Comparison of ENCODE assay signal across 8 mouse cellular contexts in genomic region chr11:72041768-72042607, GRCm38 (mm10). TPM values are rescaled to one million over a fixed set of nuclear protein-coding genes. Genes with fewer than 3 reads are reported as not detected.
DNase-seq lines count a peak whose midpoint lies in the region; ATAC-seq lines count a peak whose summit lies in the region.

TSS of gene Pimreg (plus strand) at chr11:72042032.

- H3K9ac ChIP-seq in embryonic facial prominence, embryonic 14.5 days (ENCODE audit: low read depth, low read length): peak within 1 kb of the TSS; percentile 70
- H3K9ac ChIP-seq in heart, embryonic 11.5 days (ENCODE audit: low read depth, low read length): peak within 1 kb of the TSS; percentile 76
- peak within 1 kb of the TSS; percentile 69 for H3K9ac ChIP-seq in kidney, embryonic 16.5 days (replicated peaks; ENCODE audit: low read length)
- H3K9ac ChIP-seq in liver, embryonic 13.5 days: peak within 1 kb of the TSS; percentile 62
- peak within 1 kb of the TSS; percentile 33; the same call in 1 of the 2 replicates for H3K9ac ChIP-seq in stomach, embryonic 15.5 days

- H3K36me3 ChIP-seq in embryonic facial prominence, embryonic 14.5 days (ENCODE audit: control insufficient read depth, insufficient read depth, low read length): peaks cover 19% of the 10 kb centered on the region; the same call in 1 of the 2 replicates
- peaks cover 5% of the 10 kb centered on the region for H3K36me3 ChIP-seq in heart, embryonic 11.5 days (ENCODE audit: control insufficient read depth, insufficient read depth, low read length)
- peaks cover 20% of the 10 kb centered on the region for H3K36me3 ChIP-seq in kidney, embryonic 16.5 days (ENCODE audit: insufficient read depth, low read length)
- H3K36me3 ChIP-seq in liver, embryonic 13.5 days: 0 out of 2 replicates have a peak, but pooled peaks cover 20% of the 10 kb centered on the region
- peaks cover 10% of the 10 kb centered on the region; the same call in 1 of the 2 replicates for H3K36me3 ChIP-seq in stomach, embryonic 15.5 days

- peak within 1 kb of the TSS; percentile 95 for H3K4me2 ChIP-seq in embryonic facial prominence, embryonic 14.5 days (ENCODE audit: low read depth, low read length)
- peak within 1 kb of the TSS; percentile 89 for H3K4me2 ChIP-seq in heart, embryonic 11.5 days
- peak within 1 kb of the TSS; percentile 83 for H3K4me2 ChIP-seq in kidney, embryonic 16.5 days (replicated peaks; ENCODE audit: low read depth, low read length)
- H3K4me2 ChIP-seq in liver, embryonic 13.5 days: peak within 1 kb of the TSS; percentile 75
- H3K4me2 ChIP-seq in stomach, embryonic 15.5 days: peak within 1 kb of the TSS; percentile 85

- peak within 1 kb of the TSS; percentile 44; the same call in 1 of the 2 replicates for H3K27ac ChIP-seq in embryonic facial prominence, embryonic 14.5 days (replicated peaks; ENCODE audit: low read depth, low read length)
- H3K27ac ChIP-seq in heart, embryonic 11.5 days (ENCODE audit: low read depth, low read length): peak within 1 kb of the TSS; percentile 47
- peak within 1 kb of the TSS; percentile 78 for H3K27ac ChIP-seq in kidney, embryonic 16.5 days (ENCODE audit: low read length)
- peak within 1 kb of the TSS; percentile 50 for H3K27ac ChIP-seq in liver, embryonic 13.5 days
- H3K27ac ChIP-seq in stomach, embryonic 15.5 days: peak within 1 kb of the TSS; percentile 55

- 0% methylated on average over 44 of the region's 52 CpGs for WGBS in embryonic facial prominence, embryonic 14.5 days
- WGBS in heart, embryonic 11.5 days (ENCODE audit: insufficient replicate concordance): under 1% methylated on average over 52 of the region's 52 CpGs
- under 1% methylated on average over 52 of the region's 52 CpGs for WGBS in kidney, embryonic 16.5 days
- WGBS in liver, embryonic 13.5 days (ENCODE audit: insufficient replicate concordance): under 1% methylated on average over 52 of the region's 52 CpGs
- under 1% methylated on average over 52 of the region's 52 CpGs for WGBS in stomach, embryonic 15.5 days

- peak within 1 kb of the TSS; percentile 69 for H3K4me3 ChIP-seq in embryonic facial prominence, embryonic 14.5 days (ENCODE audit: low read depth, low read length)
- peak within 1 kb of the TSS; percentile 76 for H3K4me3 ChIP-seq in heart, embryonic 11.5 days (ENCODE audit: low read depth, low read length)
- peak within 1 kb of the TSS; percentile 66 for H3K4me3 ChIP-seq in kidney, embryonic 16.5 days (ENCODE audit: low read length)
- peak within 1 kb of the TSS; percentile 64 for H3K4me3 ChIP-seq in liver, embryonic 13.5 days (replicated peaks)
- peak within 1 kb of the TSS; percentile 73 for H3K4me3 ChIP-seq in stomach, embryonic 15.5 days (replicated peaks)

- H3K9me3 ChIP-seq in embryonic facial prominence, embryonic 14.5 days (ENCODE audit: control insufficient read depth, low read length): no peaks in the 10 kb centered on the region
- H3K9me3 ChIP-seq in heart, embryonic 11.5 days (replicated peaks; ENCODE audit: control insufficient read depth, low read length): no peaks in the 10 kb centered on the region
- H3K9me3 ChIP-seq in kidney, embryonic 16.5 days (ENCODE audit: low read length): no peaks in the 10 kb centered on the region
- no peaks in the 10 kb centered on the region for H3K9me3 ChIP-seq in liver, embryonic 13.5 days (replicated peaks)
- H3K9me3 ChIP-seq in stomach, embryonic 15.5 days: no peaks in the 10 kb centered on the region

- peaks cover 12% of the 10 kb centered on the region for H3K4me1 ChIP-seq in embryonic facial prominence, embryonic 14.5 days (ENCODE audit: control insufficient read depth, insufficient read depth, low read length)
- H3K4me1 ChIP-seq in heart, embryonic 11.5 days (ENCODE audit: control insufficient read depth, insufficient read depth, low read length): peaks cover 36% of the 10 kb centered on the region
- H3K4me1 ChIP-seq in kidney, embryonic 16.5 days (ENCODE audit: insufficient read depth, low read length): peaks cover 36% of the 10 kb centered on the region
- H3K4me1 ChIP-seq in liver, embryonic 13.5 days (replicated peaks): peaks cover 35% of the 10 kb centered on the region
- H3K4me1 ChIP-seq in stomach, embryonic 15.5 days: peaks cover 23% of the 10 kb centered on the region

- DNase-seq in B cell, adult 2 months: peak; percentile 83
- peak; percentile 68 to 74 for DNase-seq in adrenal gland, postnatal 4 days (ENCODE audit: low spot score in 2 of 2)
- peak; percentile 96 for DNase-seq in embryonic facial prominence, embryonic 14.5 days (ENCODE audit: low spot score)
- DNase-seq in liver, embryonic 13.5 days: peak; percentile 70
- DNase-seq in natural killer cell, adult 2 months (ENCODE audit: low spot score in 2 of 2): peak; percentile 64 to 73

- peak; percentile 95 for ATAC-seq in embryonic facial prominence, embryonic 14.5 days (ENCODE audit: low read depth)
- ATAC-seq in heart, embryonic 11.5 days (replicated peaks; ENCODE audit: insufficient number of reproducible peaks, low FRiP score, low TSS enrichment): peak; percentile 81
- peak; percentile 89 for ATAC-seq in kidney, embryonic 16.5 days (ENCODE audit: low FRiP score, low TSS enrichment)
- ATAC-seq in liver, embryonic 13.5 days (ENCODE audit: low read depth): peak; percentile 78
- ATAC-seq in stomach, embryonic 15.5 days (ENCODE audit: insufficient read depth, low FRiP score, low read depth): peak; percentile 90

- H3K27me3 ChIP-seq in embryonic facial prominence, embryonic 14.5 days (replicated peaks; ENCODE audit: control insufficient read depth, insufficient read depth, low read length): no peaks in the 10 kb centered on the region
- 0 out of 2 replicates have a peak, but pooled peaks cover 5% of the 10 kb centered on the region for H3K27me3 ChIP-seq in heart, embryonic 11.5 days (ENCODE audit: control insufficient read depth, insufficient read depth, low read length)
- H3K27me3 ChIP-seq in kidney, embryonic 16.5 days (ENCODE audit: insufficient read depth, low read length): peaks cover 5% of the 10 kb centered on the region; the same call in 1 of the 2 replicates
- peaks cover 8% of the 10 kb centered on the region; the same call in 1 of the 2 replicates for H3K27me3 ChIP-seq in liver, embryonic 13.5 days
- H3K27me3 ChIP-seq in stomach, embryonic 15.5 days (replicated peaks): no peaks in the 10 kb centered on the region

RNA-seq across cellular contexts. Expression of gene Pimreg, which starts in this region (rescaled TPM):
- total RNA-seq in adrenal gland, postnatal 4 days (2021): 10 to 100 TPM; 29.6 to 30.3 TPM
- polyA plus RNA-seq in embryonic facial prominence, embryonic 14.5 days (2014; fragmentation: Nextera tagmentation; extraction: Ambion mirVana): 77.9 and 92.6 TPM in 2 replicates
- polyA plus RNA-seq in heart, embryonic 11.5 days (2014; fragmentation: Nextera tagmentation; extraction: Ambion mirVana): 98.2 and 99.0 TPM in 2 replicates
- polyA plus RNA-seq in kidney, embryonic 16.5 days (2015; fragmentation: Nextera tagmentation; extraction: Ambion mirVana): 131 and 137 TPM in 2 replicates
- 27.7 and 30.3 TPM in 2 replicates for polyA plus RNA-seq in liver, embryonic 13.5 days (2015; fragmentation: Nextera tagmentation; extraction: Ambion mirVana)
- polyA plus RNA-seq in stomach, embryonic 15.5 days (2015; fragmentation: Nextera tagmentation; extraction: Ambion mirVana): 77.8 and 87.4 TPM in 2 replicates

Comparison
In these comparisons a context has a peak if more than half of its experiments do, and no peak if none do; other contexts are left out.
1. Peak in every context shown above with its lines: DNase-seq, ATAC-seq, H3K4me3 ChIP-seq and H3K27ac ChIP-seq.